ENCODE assay signal across 12 mouse cellular contexts in genomic region chr19:7276796-7277195, GRCm38 (mm10). TPM values are rescaled to one million over a fixed set of nuclear protein-coding genes. Genes with fewer than 3 reads are reported as not detected.
DNase-seq lines count a peak whose midpoint lies in the region; ATAC-seq lines count a peak whose summit lies in the region.
"Had no signal": no experiment of that assay in that cellular context is flagged by ENCODE, and none has a peak within 500 bp of the region (broad histone marks: within the 10 kb centered on the region; RNA-seq: fewer than 3 reads in every experiment).

No protein-coding gene starts in this region.

- intact Hi-C loops in heart, postnatal 10 days (cut with DNase I): no loop called here

- H3K4me1 ChIP-seq in neural tube, embryonic 11.5 days (ENCODE audit: control insufficient read depth, insufficient read depth, low read length): peaks cover 15% of the 10 kb centered on the region
- peaks cover 66% of the 10 kb centered on the region for H3K4me1 ChIP-seq in forebrain, embryonic 13.5 days
- peaks cover 65% of the 10 kb centered on the region for H3K4me1 ChIP-seq in limb, embryonic 15.5 days
- H3K4me1 ChIP-seq: liver, embryonic 15.5 days had no signal

- H3K27me3 ChIP-seq in neural tube, embryonic 11.5 days (ENCODE audit: control insufficient read depth, insufficient read depth, low read length): no peaks in the 10 kb centered on the region
- H3K27me3 ChIP-seq in forebrain, embryonic 13.5 days: no peaks in the 10 kb centered on the region
- H3K27me3 ChIP-seq in limb, embryonic 15.5 days: no peaks in the 10 kb centered on the region
- H3K27me3 ChIP-seq: liver, embryonic 15.5 days had no signal

- H3K4me3 ChIP-seq in neural tube, embryonic 11.5 days (ENCODE audit: low read depth, low read length): no peak overlapping the region
- no peak overlapping the region for H3K4me3 ChIP-seq in forebrain, embryonic 13.5 days
- H3K4me3 ChIP-seq in limb, embryonic 15.5 days: no peak overlapping the region
- H3K4me3 ChIP-seq: left cerebral cortex, adult 2 months; liver, embryonic 15.5 days had no signal

- no peak overlapping the region for H3K4me2 ChIP-seq in neural tube, embryonic 11.5 days (ENCODE audit: low read depth)
- H3K4me2 ChIP-seq in forebrain, embryonic 13.5 days: no peak overlapping the region
- no peak overlapping the region for H3K4me2 ChIP-seq in limb, embryonic 15.5 days
- H3K4me2 ChIP-seq: liver, embryonic 15.5 days had no signal

- no peak for ATAC-seq in neural tube, embryonic 11.5 days (ENCODE audit: insufficient read depth, low FRiP score, low TSS enrichment)
- ATAC-seq in forebrain, embryonic 13.5 days: no peak
- ATAC-seq in limb, embryonic 15.5 days (ENCODE audit: insufficient number of reproducible peaks, low FRiP score, low TSS enrichment, low read depth): no peak
- ATAC-seq in megakaryocyte progenitor cell, adult 5-6 weeks (replicated peaks; ENCODE audit: poor library complexity): no peak

- H3K9ac ChIP-seq in neural tube, embryonic 11.5 days (ENCODE audit: low read length): no peak overlapping the region
- peak overlapping the region; percentile 16; the same call in 1 of the 2 replicates for H3K9ac ChIP-seq in forebrain, embryonic 13.5 days
- no peak overlapping the region for H3K9ac ChIP-seq in limb, embryonic 15.5 days
- H3K9ac ChIP-seq: liver, embryonic 15.5 days had no signal

- DNase-seq in neural tube, embryonic 11.5 days (ENCODE audit: low spot score): peak; percentile 43
- DNase-seq in neural tube, embryonic 10.5 days (ENCODE audit: extremely low spot score, low spot score): no peak
- no peak for DNase-seq in adipocyte (ENCODE audit: low spot score)
- DNase-seq in heart, postnatal 10 days: no peak
- DNase-seq in adrenal gland, postnatal 36 days: no peak
- DNase-seq: gastrocnemius, postnatal 14 days; kidney, adult 2 months had no signal

- H3K27ac ChIP-seq in neural tube, embryonic 11.5 days (ENCODE audit: low read depth, low read length): peak overlapping the region; percentile 17; the same call in 1 of the 2 replicates
- peak overlapping the region; percentile 93 for H3K27ac ChIP-seq in forebrain, embryonic 13.5 days
- peak overlapping the region; percentile 57 for H3K27ac ChIP-seq in limb, embryonic 15.5 days
- H3K27ac ChIP-seq: liver, embryonic 15.5 days had no signal

- WGBS in neural tube, embryonic 11.5 days: 73% methylated on average over 7 of the region's 7 CpGs
- 58% methylated on average over 7 of the region's 7 CpGs for WGBS in forebrain, embryonic 13.5 days
- 67% methylated on average over 7 of the region's 7 CpGs for WGBS in limb, embryonic 15.5 days

- no peaks in the 10 kb centered on the region for H3K9me3 ChIP-seq in neural tube, embryonic 11.5 days (ENCODE audit: control insufficient read depth, low read length)
- H3K9me3 ChIP-seq in forebrain, embryonic 13.5 days (replicated peaks): no peaks in the 10 kb centered on the region
- H3K9me3 ChIP-seq in limb, embryonic 15.5 days: no peaks in the 10 kb centered on the region
- H3K9me3 ChIP-seq: liver, embryonic 15.5 days had no signal

- H3K36me3 ChIP-seq in neural tube, embryonic 11.5 days (ENCODE audit: control insufficient read depth, insufficient read depth, low read length): peaks cover 41% of the 10 kb centered on the region
- peaks cover 96% of the 10 kb centered on the region for H3K36me3 ChIP-seq in forebrain, embryonic 13.5 days (ENCODE audit: poor library complexity, severe bottlenecking)
- peaks cover 88% of the 10 kb centered on the region for H3K36me3 ChIP-seq in limb, embryonic 15.5 days

RNA-seq across cellular contexts. Expression of gene Rcor2, which starts 9.7 kb away (rescaled TPM):
- 34.9 and 36.8 TPM in 2 replicates for polyA plus RNA-seq in neural tube, embryonic 11.5 days (2014; fragmentation: Nextera tagmentation; extraction: Ambion mirVana)
- polyA plus RNA-seq in forebrain, embryonic 13.5 days (2015; fragmentation: Nextera tagmentation; extraction: Ambion mirVana): 58.1 and 60.6 TPM in 2 replicates
- 16.9 TPM in 2 replicates for polyA plus RNA-seq in limb, embryonic 15.5 days (2015; fragmentation: Nextera tagmentation; extraction: Ambion mirVana)
- 10 to 100 TPM; 12.9 to 26.0 TPM for total RNA-seq in heart, postnatal 10 days (2021)
- 1 to 10 TPM; 2.0 to 4.4 TPM for total RNA-seq in adrenal gland, postnatal 36 days (2021)
- total RNA-seq in megakaryocyte progenitor cell, adult 5-6 weeks (2015): 0.99 and 1.2 TPM in 2 replicates
- 1.2 and 2.7 TPM in 2 replicates for total RNA-seq in megakaryocyte progenitor cell, adult 5-6 weeks (2017)

RNA-seq across cellular contexts. Expression of gene Naa40, which starts 35.8 kb away (rescaled TPM):
- polyA plus RNA-seq in neural tube, embryonic 11.5 days (2014; fragmentation: Nextera tagmentation; extraction: Ambion mirVana): 83.5 and 90.4 TPM in 2 replicates
- polyA plus RNA-seq in forebrain, embryonic 13.5 days (2015; fragmentation: Nextera tagmentation; extraction: Ambion mirVana): 71.1 and 80.5 TPM in 2 replicates
- 43.4 and 45.0 TPM in 2 replicates for polyA plus RNA-seq in limb, embryonic 15.5 days (2015; fragmentation: Nextera tagmentation; extraction: Ambion mirVana)
- total RNA-seq in heart, postnatal 10 days (2021): 10 to 100 TPM; 25.5 to 28.7 TPM
- total RNA-seq in adrenal gland, postnatal 36 days (2021): 10 to 100 TPM; 18.6 to 25.6 TPM
- total RNA-seq in megakaryocyte progenitor cell, adult 5-6 weeks (2015): 49.8 and 57.5 TPM in 2 replicates
- total RNA-seq in megakaryocyte progenitor cell, adult 5-6 weeks (2017): 47.1 and 51.8 TPM in 2 replicates

RNA-seq across cellular contexts. Expression of gene Cox8a, which starts 59.4 kb away (rescaled TPM):
- polyA plus RNA-seq in neural tube, embryonic 11.5 days (2014; fragmentation: Nextera tagmentation; extraction: Ambion mirVana): 706 and 761 TPM in 2 replicates
- 673 and 749 TPM in 2 replicates for polyA plus RNA-seq in forebrain, embryonic 13.5 days (2015; fragmentation: Nextera tagmentation; extraction: Ambion mirVana)
- polyA plus RNA-seq in limb, embryonic 15.5 days (2015; fragmentation: Nextera tagmentation; extraction: Ambion mirVana): 676 and 682 TPM in 2 replicates
- total RNA-seq in heart, postnatal 10 days (2021): 100 to 1,000 TPM; 661 to 717 TPM
- 1,000 to 10,000 TPM; 1,022 to 1,091 TPM for total RNA-seq in adrenal gland, postnatal 36 days (2021)
- 599 and 622 TPM in 2 replicates for total RNA-seq in megakaryocyte progenitor cell, adult 5-6 weeks (2015)
- total RNA-seq in megakaryocyte progenitor cell, adult 5-6 weeks (2017): 549 and 714 TPM in 2 replicates

Comparison
In these comparisons a context has a peak if more than half of its experiments do, and no peak if none do; other contexts are left out.
1. H3K27ac ChIP-seq: peak in every context shown above with its lines; median percentile 93 in forebrain, embryonic 13.5 days; 57 in limb, embryonic 15.5 days; 17 in neural tube, embryonic 11.5 days.